Mouse (Mus musculus): ENCODE measurements around the gene Acot12. TPM values are rescaled to one million over a fixed set of nuclear protein-coding genes. Genes with fewer than 3 reads are reported as not detected.

Gene Acot12
- total and polyA plus RNA-seq, 3 experiments, result 0.06 TPM; not detected in 2

- Histone ChIP-seq H3K27me3 (ENCODE audit: control insufficient read depth in 1 of 2, insufficient read depth in 2 of 2, low read length in 2 of 2) (no peaks in the 10 kb centered on the region), H3K9ac (ENCODE audit: control insufficient read depth, low read depth, low read length, poor library complexity, severe bottlenecking) (no peak overlapping the region), H3K4me1 (ENCODE audit: control insufficient read depth in 1 of 2, insufficient read depth in 2 of 2, low read length in 2 of 2) (peaks cover 0 to 5% of the 10 kb centered on the region in 2 experiments; a peak in 1 of 4 replicates), H3K4me3 (ENCODE audit: control insufficient read depth in 1 of 2, insufficient read depth in 1 of 2, low read depth in 2 of 2, low read length in 2 of 2) (no peak overlapping the region), H3K27ac (ENCODE audit: control insufficient read depth, low read depth, low read length) (no peak overlapping the region), H3K36me3 (ENCODE audit: control insufficient read depth in 1 of 2, insufficient read depth in 2 of 2, low read length in 2 of 2) (peaks cover 12 to 27% of the 10 kb centered on the region in 2 experiments), H3K79me2 (ENCODE audit: control insufficient read depth, insufficient read depth, low read length, poor library complexity) (peaks cover 15% of the 10 kb centered on the region), H3K9me3 (replicated peaks; ENCODE audit: insufficient read depth, low read length) (no peaks in the 10 kb centered on the region)
- TF ChIP-seq RCOR1 (IDR thresholded peaks at IDR 0.05; ENCODE audit: low read depth, low read length) (no peak), ZKSCAN1 (IDR thresholded peaks at IDR 0.05; ENCODE audit: low read depth, low read length) (no peak), CHD1 (IDR thresholded peaks at IDR 0.05; ENCODE audit: low read depth, low read length) (no peak), TCF12 (IDR thresholded peaks at IDR 0.05; ENCODE audit: low read depth, low read length) (no peak), RAD21 (IDR thresholded peaks at IDR 0.05; ENCODE audit: low read depth, low read length) (no peak), TBP (IDR thresholded peaks at IDR 0.05; ENCODE audit: low read depth, low read length) (no peak), POLR2AphosphoS5 (IDR thresholded peaks at IDR 0.05; ENCODE audit: borderline replicate concordance, low read depth, low read length) (no peak), SMC3 (IDR thresholded peaks at IDR 0.05; ENCODE audit: low read depth, low read length) (no peak), MAFK (IDR thresholded peaks at IDR 0.05; ENCODE audit: borderline replicate concordance, low read depth, low read length) (no peak), UBTF (IDR thresholded peaks at IDR 0.05; ENCODE audit: borderline replicate concordance, insufficient read depth, low read depth, low read length) (no peak), E2F4 (IDR thresholded peaks at IDR 0.05; ENCODE audit: borderline replicate concordance, low read depth, low read length) (no peak), NELFE (IDR thresholded peaks at IDR 0.05; ENCODE audit: low read depth, low read length) (no peak), ZNF384 (IDR thresholded peaks at IDR 0.05; ENCODE audit: low read depth, low read length) (no peak), NRF1 (IDR thresholded peaks at IDR 0.05; ENCODE audit: insufficient read depth, low read depth, low read length, poor library complexity, severe bottlenecking) (no peak), POLR2AphosphoS2 (IDR thresholded peaks at IDR 0.05; ENCODE audit: low read length) (no peak), MAZ (IDR thresholded peaks at IDR 0.05; ENCODE audit: low read depth, low read length) (no peak), HCFC1 (IDR thresholded peaks at IDR 0.05; ENCODE audit: low read depth, low read length) (no peak)
- DNase-seq (ENCODE audit: low read depth, low spot score), result peak; percentile 29
Measured at GRCm38 (mm10) chr13:91801726-91802125, 60.4 kb downstream of the Acot12 start.

GRCm38 (mm10) chr13:91807155-91807839 lies 66.0 kb downstream of the Acot12 start, which contains the start of gene Zcchc9:
Gene Zcchc9, minus strand, starts transcription at chr13:91807705.
- Histone ChIP-seq H3K4me3 (ENCODE audit: control insufficient read depth in 1 of 2, insufficient read depth in 1 of 2, low read depth in 2 of 2, low read length in 2 of 2) (peak within 1 kb of the TSS; percentile 93 to 96), H3K27ac (ENCODE audit: control insufficient read depth, low read depth, low read length) (peak within 1 kb of the TSS; percentile 99), H3K79me2 (ENCODE audit: control insufficient read depth, insufficient read depth, low read length, poor library complexity) (peaks cover 26% of the 10 kb centered on the region), H3K9me3 (replicated peaks; ENCODE audit: insufficient read depth, low read length) (no peaks in the 10 kb centered on the region), H3K36me3 (ENCODE audit: control insufficient read depth in 1 of 2, insufficient read depth in 2 of 2, low read length in 2 of 2) (peaks cover 10 to 18% of the 10 kb centered on the region in 2 experiments; a peak in 3 of 4 replicates), H3K27me3 (ENCODE audit: control insufficient read depth in 1 of 2, insufficient read depth in 2 of 2, low read length in 2 of 2) (no peaks in the 10 kb centered on the region), H3K4me1 (ENCODE audit: control insufficient read depth in 1 of 2, insufficient read depth in 2 of 2, low read length in 2 of 2) (peaks cover 0 to 5% of the 10 kb centered on the region in 2 experiments; a peak in 1 of 4 replicates), H3K9ac (ENCODE audit: control insufficient read depth, low read depth, low read length, poor library complexity, severe bottlenecking) (peak within 1 kb of the TSS; percentile 95)
- peak; percentile 95 for DNase-seq (ENCODE audit: low read depth, low spot score)
- TF ChIP-seq CTCF (IDR thresholded peaks at IDR 0.05 in 2 of 3, conservative IDR thresholded peaks at IDR 0.05 in 1 of 3; ENCODE audit: control insufficient read depth in 1 of 3, insufficient read depth in 1 of 3, low read depth in 2 of 3, low read length in 3 of 3, poor library complexity in 1 of 3, severe bottlenecking in 1 of 3), result peak in 2 of 3 experiments; percentile 21 to 28; a peak in 3 of 6 replicates
- TF ChIP-seq E2F4 (IDR thresholded peaks at IDR 0.05; ENCODE audit: borderline replicate concordance, low read depth, low read length), result no peak
- TF ChIP-seq RAD21 (IDR thresholded peaks at IDR 0.05; ENCODE audit: low read depth, low read length), result peak; percentile 4
- no peak for TF ChIP-seq JUND (IDR thresholded peaks at IDR 0.05; ENCODE audit: low read depth, low read length)
- TF ChIP-seq NELFE (IDR thresholded peaks at IDR 0.05; ENCODE audit: low read depth, low read length), result peak; percentile 91
- TF ChIP-seq MYC (IDR thresholded peaks at IDR 0.05; ENCODE audit: low read depth, low read length), result peak; percentile 71
- peak; percentile 85 for TF ChIP-seq MXI1 (IDR thresholded peaks at IDR 0.05; ENCODE audit: low read depth, low read length)
- peak; percentile 81 to 96 for TF ChIP-seq POLR2A (IDR thresholded peaks at IDR 0.05; ENCODE audit: control insufficient read depth in 1 of 2, insufficient read depth in 1 of 2, low read depth in 1 of 2, low read length in 2 of 2, poor library complexity in 1 of 2)
- peak; percentile 62; the same call in 1 of the 2 replicates for TF ChIP-seq KAT2A (conservative IDR thresholded peaks at IDR 0.05; ENCODE audit: low read depth, low read length)
- peak; percentile 86 for TF ChIP-seq ELF1 (IDR thresholded peaks at IDR 0.05; ENCODE audit: low read depth, low read length)
- TF ChIP-seq ZNF384 (IDR thresholded peaks at IDR 0.05; ENCODE audit: low read depth, low read length), result no peak
- TF ChIP-seq TBP (IDR thresholded peaks at IDR 0.05; ENCODE audit: low read depth, low read length), result peak; percentile 92
- peak; percentile 70; the same call in 1 of the 2 replicates for TF ChIP-seq SIN3A (IDR thresholded peaks at IDR 0.05; ENCODE audit: low read length)
- TF ChIP-seq USF2 (IDR thresholded peaks at IDR 0.05; ENCODE audit: borderline replicate concordance in 1 of 2, insufficient read depth in 1 of 2, low read depth in 1 of 2, low read length in 2 of 2), result no peak
- no peak for TF ChIP-seq CHD2 (IDR thresholded peaks at IDR 0.05; ENCODE audit: low read length)
- TF ChIP-seq HCFC1 (IDR thresholded peaks at IDR 0.05; ENCODE audit: low read depth, low read length), result peak; percentile 91
- peak; percentile 58 for TF ChIP-seq TCF12 (IDR thresholded peaks at IDR 0.05; ENCODE audit: low read depth, low read length)
- TF ChIP-seq MAX (IDR thresholded peaks at IDR 0.05; ENCODE audit: low read length), result peak; percentile 62
- TF ChIP-seq POLR2AphosphoS5 (IDR thresholded peaks at IDR 0.05; ENCODE audit: borderline replicate concordance, low read depth, low read length), result no peak

Data from MEL (cell line).